Mouse (Mus musculus) Patski (cell line): Measurements from ENCODE around the gene Tmem131l. TPM values are rescaled to one million over a fixed set of nuclear protein-coding genes. Genes with fewer than 3 reads are reported as not detected.

Experiments
- ATAC-seq: fragments of 100-300 bp; one replicate; pipeline ENCODE4 v1.8.0; 2021
- CTCF ChIA-PET: fragments of 350-600 bp; sonication (Branson Sonifier 250); formaldehyde crosslinking; loops from one replicate; lab custom pipeline; 2022; ENCODE audit warnings: inconsistent platforms; lab: Charles Lee
- POLR2A ChIA-PET: fragments of 350-600 bp; sonication (Branson Sonifier 250); formaldehyde crosslinking; loops from one replicate; lab custom pipeline; 2022; ENCODE audit warnings: antibody characterized with exemption, inconsistent platforms; lab: Charles Lee
- DNase-seq: peaks from one replicate; pipeline ENCODE4 v3.0.0-alpha.2; 2011; ENCODE audit warnings: low read depth, low spot score
- H3K27me3 ChIP-seq: fragments of 371-371 bp; one replicate; pipeline ENCODE4 v1.5.1; 2021
- CTCF ChIP-seq: fragments of 100-300 bp; IDR thresholded peaks from one replicate; pipeline ENCODE4 v1.5.1; 2021
- in situ Hi-C: fragments of 300-500 bp; cut with MboI; formaldehyde crosslinking; loops from 3 replicates; pipeline ENCODE4 v1.11.1; 2018; ENCODE audit warnings: low pct_unique_long_range_greater_than_20kb, mixed read lengths
- polyA plus RNA-seq: library from polyadenylated mRNA; unstranded; gene quantifications from one replicate; pipeline ENCODE4 v1.2.3, GENCODE M21; 2021

Tmem131l gene
- polyA plus RNA-seq, result 24.9 TPM

GRCm38 (mm10) chr3:84039646-84040475, at the start of gene Tmem131l:
Gene Tmem131l, minus strand, starts transcription at chr3:84040175.
- H3K27me3 ChIP-seq, result peaks cover 3% of the 10 kb centered on the region
- in situ Hi-C loops, result loop anchor here (5.0 kb wide), 1 partner anchor 88 kb away; no protein-coding TSS in a partner anchor
- DNase-seq, result no peak
- ChIA-PET POLR2A (interaction anchor here (0.9 to 1.7 kb wide), 3 partner anchors 9 to 15 kb away, joined by 3 to 4 read pairs (median 3); no protein-coding TSS in a partner anchor), CTCF (interaction anchor here (1.0 to 2.8 kb wide), 6 partner anchors 13 to 116 kb away, joined by 3 to 10 read pairs (median 4); no protein-coding TSS in a partner anchor)
- ATAC-seq, result peak; percentile 88
- no peak for TF ChIP-seq CTCF

GRCm38 (mm10) chr3:84086921-84087320, 46.9 kb upstream of the Tmem131l start:
- DNase-seq, result no peak
- in situ Hi-C loops, result no loop called here
- ChIA-PET CTCF (no interaction called here), POLR2A (no interaction called here)
- TF ChIP-seq CTCF, result no peak
- ATAC-seq, result no peak
- H3K27me3 ChIP-seq, result no peaks in the 10 kb centered on the region

GRCm38 (mm10) chr3:84086337-84086736, 46.4 kb upstream of the Tmem131l start:
- no peak for ATAC-seq
- no peaks in the 10 kb centered on the region for H3K27me3 ChIP-seq
- CTCF ChIA-PET, result no interaction called here
- POLR2A ChIA-PET, result no interaction called here
- in situ Hi-C loops, result no loop called here
- no peak for DNase-seq
- TF ChIP-seq CTCF, result no peak

- in situ Hi-C loops, result no loop called here
- POLR2A ChIA-PET, result no interaction called here
- CTCF ChIA-PET, result interaction anchor here (0.9 kb wide), 1 partner anchor 8 kb away, joined by 3 read pairs; no protein-coding TSS in a partner anchor
- no peaks in the 10 kb centered on the region for H3K27me3 ChIP-seq
- TF ChIP-seq CTCF, result no peak
- DNase-seq (no peak), ATAC-seq (no peak)
Observed at GRCm38 (mm10) chr3:84085429-84085828, 45.5 kb upstream of the Tmem131l start.

GRCm38 (mm10) chr3:84081208-84081722, 41.3 kb upstream of the Tmem131l start:
- CTCF ChIA-PET, result interaction anchor here (1.1 to 4.0 kb wide), 2 partner anchors 10 to 12 kb away, joined by 4 to 16 read pairs; no protein-coding TSS in a partner anchor
- TF ChIP-seq CTCF, result no peak
- in situ Hi-C loops, result no loop called here

GRCm38 (mm10) chr3:84080074-84080473, 40.1 kb upstream of the Tmem131l start:
- in situ Hi-C loops, result no loop called here
- DNase-seq, result no peak
- CTCF ChIA-PET, result interaction anchor here (1.1 to 4.0 kb wide), 2 partner anchors 11 kb away, joined by 4 to 16 read pairs; no protein-coding TSS in a partner anchor
- POLR2A ChIA-PET, result no interaction called here
- ATAC-seq, result no peak
- no peaks in the 10 kb centered on the region for H3K27me3 ChIP-seq
- no peak for TF ChIP-seq CTCF

More at GRCm38 (mm10) chr3:84081208-84081722, 41.3 kb upstream of the Tmem131l start:
- H3K27me3 ChIP-seq, result no peaks in the 10 kb centered on the region
- DNase-seq, result no peak
- no peak for ATAC-seq
- POLR2A ChIA-PET, result no interaction called here

- CTCF ChIA-PET, result interaction anchor here (1.0 to 4.0 kb wide), 3 partner anchors 8 to 17 kb away, joined by 3 to 16 read pairs (median 5); no protein-coding TSS in a partner anchor
- H3K27me3 ChIP-seq, result no peaks in the 10 kb centered on the region
- TF ChIP-seq CTCF, result no peak
- ATAC-seq (no peak), DNase-seq (no peak)
- POLR2A ChIA-PET, result interaction anchor here (1.1 kb wide), 1 partner anchor 26 kb away, joined by 3 read pairs; no protein-coding TSS in a partner anchor
- in situ Hi-C loops, result no loop called here
Observed at GRCm38 (mm10) chr3:84077505-84077904, 37.5 kb upstream of the Tmem131l start.

GRCm38 (mm10) chr3:84076543-84077332, 36.8 kb upstream of the Tmem131l start:
- ChIA-PET CTCF (interaction anchor here (1.0 to 4.0 kb wide), 4 partner anchors 7 to 17 kb away, joined by 3 to 16 read pairs (median 4); no protein-coding TSS in a partner anchor), POLR2A (interaction anchor here (1.1 kb wide), 1 partner anchor 26 kb away, joined by 3 read pairs; no protein-coding TSS in a partner anchor)
- ATAC-seq (no peak), DNase-seq (no peak)
- in situ Hi-C loops, result no loop called here
- no peaks in the 10 kb centered on the region for H3K27me3 ChIP-seq
- TF ChIP-seq CTCF, result no peak

- CTCF ChIA-PET, result interaction anchor here (1.1 to 1.6 kb wide), 3 partner anchors 8 to 48 kb away, joined by 3 to 4 read pairs (median 4); no protein-coding TSS in a partner anchor
- DNase-seq (no peak), ATAC-seq (no peak)
- TF ChIP-seq CTCF, result no peak
- in situ Hi-C loops, result no loop called here
- POLR2A ChIA-PET, result no interaction called here
- H3K27me3 ChIP-seq, result no peaks in the 10 kb centered on the region
Observed at GRCm38 (mm10) chr3:84075516-84075915, 35.5 kb upstream of the Tmem131l start.

- no peaks in the 10 kb centered on the region for H3K27me3 ChIP-seq
- ChIA-PET POLR2A (no interaction called here), CTCF (no interaction called here)
- no peak for TF ChIP-seq CTCF
- in situ Hi-C loops, result no loop called here
- ATAC-seq, result no peak
- no peak for DNase-seq
Observed at GRCm38 (mm10) chr3:84074777-84075176, 34.8 kb upstream of the Tmem131l start.
